Mouse (Mus musculus) MEL (cell line): Measurements from ENCODE around the gene Lmx1b. TPM values are rescaled to one million over a fixed set of nuclear protein-coding genes. Genes with fewer than 3 reads are reported as not detected.

Experiments used
- DNase-seq: peaks from one replicate; pipeline ENCODE4 v3.0.0; 2011; ENCODE audit warnings: low read depth, low spot score
- H3K27ac ChIP-seq: 2 replicates; pipeline ENCODE4 v1.5.1; 2012; ENCODE audit warnings: low read depth, mild to moderate bottlenecking, control low read depth, low read length, moderate library complexity; ENCODE audit not compliant: control insufficient read depth
- H3K27me3 ChIP-seq, 2 experiments: fragments of 150-350 bp in 1 of 2; sonication (generic) in 1 of 2; 2 replicates each; pipeline ENCODE4 v1.6.1; 2012; ENCODE audit warnings: low read length in 2 of 2, mild to moderate bottlenecking in 2 of 2, improper control_type of control experiment in 1 of 2, moderate library complexity in 1 of 2; ENCODE audit not compliant: insufficient read depth in 2 of 2, control insufficient read depth in 1 of 2
- H3K36me3 ChIP-seq, 2 experiments: 2 replicates each; pipeline ENCODE4 v1.6.1; 2012 to 2014; ENCODE audit warnings: low read length in 2 of 2, improper control_type of control experiment in 1 of 2, inconsistent platforms in 1 of 2, mild to moderate bottlenecking in 1 of 2; ENCODE audit not compliant: insufficient read depth in 2 of 2, control insufficient read depth in 1 of 2
- H3K4me1 ChIP-seq, 2 experiments: fragments of 150-350 bp in 1 of 2; sonication (generic) in 1 of 2; 2 replicates each; pipeline ENCODE4 v1.6.1; 2012; ENCODE audit warnings: low read length in 2 of 2, improper control_type of control experiment in 1 of 2, mild to moderate bottlenecking in 1 of 2; ENCODE audit not compliant: insufficient read depth in 2 of 2, control insufficient read depth in 1 of 2
- H3K4me3 ChIP-seq, 2 experiments: fragments of 150-350 bp in 1 of 2; sonication (generic) in 1 of 2; 2 replicates each; pipeline ENCODE4 v1.5.1; 2012; ENCODE audit warnings: low read depth in 2 of 2, low read length in 2 of 2, mild to moderate bottlenecking in 2 of 2, moderate library complexity in 2 of 2, control low read depth in 1 of 2, improper control_type of control experiment in 1 of 2; ENCODE audit not compliant: control insufficient read depth in 1 of 2, insufficient read depth in 1 of 2
- H3K79me2 ChIP-seq: 2 replicates; pipeline ENCODE4 v1.6.1; 2012; ENCODE audit warnings: mild to moderate bottlenecking, low read length, moderate library complexity; ENCODE audit not compliant: control insufficient read depth, poor library complexity, insufficient read depth
- H3K9ac ChIP-seq: 2 replicates; pipeline ENCODE4 v1.6.1; 2012; ENCODE audit warnings: low read depth, mild to moderate bottlenecking, control low read depth, low read length, moderate library complexity; ENCODE audit not compliant: control insufficient read depth, poor library complexity, severe bottlenecking
- H3K9me3 ChIP-seq: fragments of 150-350 bp; sonication (generic); replicated peaks from 2 replicates; pipeline ENCODE4 v1.6.1; 2012; ENCODE audit warnings: mild to moderate bottlenecking, low read length, improper control_type of control experiment, moderate library complexity; ENCODE audit not compliant: insufficient read depth
- CHD2 ChIP-seq: IDR thresholded peaks from 2 replicates; pipeline ENCODE4 v1.6.1; 2011; ENCODE audit warnings: low read length, improper control_type of control experiment
- ELF1 ChIP-seq: IDR thresholded peaks from 2 replicates; pipeline ENCODE4 v1.6.1; 2014; ENCODE audit warnings: low read depth, mild to moderate bottlenecking, inconsistent platforms, low read length, improper control_type of control experiment, moderate library complexity
- EP300 ChIP-seq, 2 experiments: IDR thresholded peaks; 2 replicates each; pipeline ENCODE4 v1.6.1; 2011; ENCODE audit warnings: improper control_type of control experiment in 2 of 2, low read length in 2 of 2, low read depth in 1 of 2, mild to moderate bottlenecking in 1 of 2
- GATA1 ChIP-seq: IDR thresholded peaks from 2 replicates; pipeline ENCODE4 v1.6.1; 2011; ENCODE audit warnings: low read depth, low read length, improper control_type of control experiment
- KAT2A ChIP-seq: conservative IDR thresholded peaks from 2 replicates; pipeline ENCODE4 v1.6.1; 2012; ENCODE audit warnings: low read depth, low read length, improper control_type of control experiment, inconsistent platforms
- MAFK ChIP-seq: IDR thresholded peaks from 2 replicates; pipeline ENCODE4 v1.6.1; 2011; ENCODE audit warnings: low read depth, mild to moderate bottlenecking, low read length, improper control_type of control experiment, borderline replicate concordance
- MXI1 ChIP-seq: IDR thresholded peaks from 2 replicates; pipeline ENCODE4 v1.6.1; 2011; ENCODE audit warnings: mild to moderate bottlenecking, low read depth, low read length, improper control_type of control experiment
- MYB ChIP-seq: IDR thresholded peaks from 2 replicates; pipeline ENCODE4 v1.6.1; 2011; ENCODE audit warnings: mild to moderate bottlenecking, low read depth, low read length, improper control_type of control experiment
- MYC ChIP-seq: IDR thresholded peaks from 2 replicates; pipeline ENCODE4 v1.6.1; 2011; ENCODE audit warnings: low read depth, mild to moderate bottlenecking, low read length, improper control_type of control experiment, moderate library complexity
- NELFE ChIP-seq: IDR thresholded peaks from 2 replicates; pipeline ENCODE4 v1.6.1; 2011; ENCODE audit warnings: low read depth, low read length, improper control_type of control experiment
- POLR2A ChIP-seq, 2 experiments: IDR thresholded peaks; 2 replicates each; pipeline ENCODE4 v1.6.1; 2011 to 2012; ENCODE audit warnings: low read length in 2 of 2, mild to moderate bottlenecking in 2 of 2, control low read depth in 1 of 2, improper control_type of control experiment in 1 of 2, low read depth in 1 of 2, moderate library complexity in 1 of 2; ENCODE audit not compliant: control insufficient read depth in 1 of 2, insufficient read depth in 1 of 2, poor library complexity in 1 of 2
- POLR2AphosphoS2 ChIP-seq: IDR thresholded peaks from 2 replicates; pipeline ENCODE4 v1.6.1; 2011; ENCODE audit warnings: low read length, improper control_type of control experiment
- POLR2AphosphoS5 ChIP-seq: IDR thresholded peaks from 2 replicates; pipeline ENCODE4 v1.6.1; 2012; ENCODE audit warnings: low read depth, borderline replicate concordance, mild to moderate bottlenecking, inconsistent platforms, low read length, moderate library complexity, mixed read lengths
- RAD21 ChIP-seq: IDR thresholded peaks from 2 replicates; pipeline ENCODE4 v1.6.1; 2011; ENCODE audit warnings: mild to moderate bottlenecking, low read depth, low read length, improper control_type of control experiment
- RCOR1 ChIP-seq: IDR thresholded peaks from 2 replicates; pipeline ENCODE4 v1.6.1; 2012; ENCODE audit warnings: low read depth, mild to moderate bottlenecking, inconsistent platforms, low read length, improper control_type of control experiment
- SMC3 ChIP-seq: IDR thresholded peaks from 2 replicates; pipeline ENCODE4 v1.6.1; 2011; ENCODE audit warnings: low read depth, low read length, improper control_type of control experiment
- USF1 ChIP-seq: IDR thresholded peaks from 2 replicates; pipeline ENCODE4 v1.6.1; 2014; ENCODE audit warnings: low read depth, mild to moderate bottlenecking, inconsistent platforms, low read length, improper control_type of control experiment, moderate library complexity
- USF2 ChIP-seq, 2 experiments: IDR thresholded peaks; 2 replicates each; pipeline ENCODE4 v1.6.1; 2011 to 2012; ENCODE audit warnings: improper control_type of control experiment in 2 of 2, low read length in 2 of 2, borderline replicate concordance in 1 of 2, inconsistent platforms in 1 of 2, low read depth in 1 of 2, mild to moderate bottlenecking in 1 of 2; ENCODE audit not compliant: insufficient read depth in 1 of 2
- polyA plus RNA-seq, 2 experiments: library from polyadenylated mRNA; stranded (reverse) in 1 of 2; unstranded in 1 of 2; fragments of >175 nt in 1 of 2; fragments of >200 nt in 1 of 2; gene quantifications; 2 replicates each; pipeline versions ENCODE4 v1.2.1 to v1.2.4; 2012; ENCODE audit warnings: low replicate concordance in 2 of 2, low read depth in 1 of 2; ENCODE audit not compliant: insufficient read length in 2 of 2, insufficient read depth in 1 of 2, missing spikeins in 1 of 2
- total RNA-seq: library from RNA; depleted of rRNA; stranded (reverse); fragments of 300-350 nt; gene quantifications from 2 replicates; pipeline ENCODE4 v1.2.3, GENCODE M21; 2012

Gene Lmx1b
- total and polyA plus RNA-seq, 3 experiments: not detected

- Histone ChIP-seq H3K9ac (no peak overlapping the region), H3K9me3 (no peaks in the 10 kb centered on the region), H3K27ac (no peak overlapping the region), H3K36me3 (no peaks in the 10 kb centered on the region), H3K4me1 (no peaks in the 10 kb centered on the region), H3K79me2 (no peaks in the 10 kb centered on the region), H3K4me3 (no peak overlapping the region), H3K27me3 (no peaks in the 10 kb centered on the region; a peak in 3 of 4 replicates)
- no peak for DNase-seq
- TF ChIP-seq RCOR1 (no peak), POLR2AphosphoS2 (no peak), EP300 (IDR thresholded peaks at IDR 0.05; ENCODE audit: low read depth in 1 of 2, low read length in 2 of 2) (no peak), ELF1 (no peak), USF1 (no peak), GATA1 (no peak), KAT2A (no peak), USF2 (IDR thresholded peaks at IDR 0.05; ENCODE audit: borderline replicate concordance in 1 of 2, insufficient read depth in 1 of 2, low read depth in 1 of 2, low read length in 2 of 2) (no peak), MYB (no peak), MYC (no peak), POLR2A (IDR thresholded peaks at IDR 0.05; ENCODE audit: control insufficient read depth in 1 of 2, insufficient read depth in 1 of 2, low read depth in 1 of 2, low read length in 2 of 2, poor library complexity in 1 of 2) (no peak), MAFK (no peak), RAD21 (no peak), SMC3 (no peak), POLR2AphosphoS5 (no peak), CHD2 (no peak), MXI1 (no peak), NELFE (no peak)
- TF ChIP-seq, all 39 proteins: peak for 0
Measured at GRCm38 (mm10) chr2:33643721-33644713, 3.7 kb upstream of the Lmx1b start.
